ENCODE assay signal across 13 mouse cellular contexts in the genomic region with DNA sequence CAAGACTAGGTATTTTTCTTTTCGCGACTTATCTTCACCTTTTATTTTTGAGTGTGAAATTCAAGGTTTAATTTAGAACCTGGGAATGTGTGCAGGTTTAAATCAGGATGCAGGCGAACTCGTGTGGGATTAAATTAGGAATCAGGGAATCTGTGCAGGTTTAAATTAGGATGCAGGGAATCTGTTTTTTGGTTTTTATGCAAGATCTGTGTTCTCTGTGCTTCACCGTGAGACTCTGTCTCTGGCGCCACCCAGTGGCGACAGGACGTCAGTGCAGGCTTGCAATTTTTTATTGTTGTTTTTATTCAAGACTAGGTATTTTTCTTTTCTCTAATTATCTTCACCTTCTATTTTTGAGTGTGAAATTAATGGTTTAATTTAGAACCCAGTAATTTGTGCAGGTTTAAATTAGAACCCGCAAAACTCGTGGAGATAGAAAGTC. TPM values are rescaled to one million over a fixed set of nuclear protein-coding genes. Genes with fewer than 3 reads are reported as not detected.
DNase-seq lines count a peak whose midpoint lies in the region; ATAC-seq and TF ChIP-seq lines count a peak whose summit lies in the region.
"Not testable (repeated sequence)": the region's sequence is repeated elsewhere in the genome, so short reads cannot be mapped to it uniquely, and the experiment has no call there.
"Had no signal": no experiment of that assay in that cellular context is flagged by ENCODE, and none has a peak within 500 bp of the region (broad histone marks: within the 10 kb centered on the region; RNA-seq: fewer than 3 reads in every experiment).

No protein-coding gene starts in this region.

- TF ChIP-seq POLR2A in limb, embryonic 14.5 days (IDR thresholded peaks at IDR 0.05; ENCODE audit: borderline replicate concordance, extremely low read depth, insufficient read depth, insufficient read length), result not testable (repeated sequence)

- H3K36me3 ChIP-seq in embryonic facial prominence, embryonic 10.5 days (replicated peaks); limb, embryonic 14.5 days (ENCODE audit: control insufficient read depth, insufficient read depth, low read length): not testable (repeated sequence)

- H3K9me3 ChIP-seq in embryonic facial prominence, embryonic 10.5 days, result peaks cover 12% of the 10 kb centered on the region; the same call in 1 of the 2 replicates
- not testable (repeated sequence) for H3K9me3 ChIP-seq in limb, embryonic 14.5 days (ENCODE audit: control insufficient read depth, low read length)

- ATAC-seq in granulocyte monocyte progenitor cell, adult 5-6 weeks (replicated peaks; ENCODE audit: poor library complexity, severe bottlenecking), result peak; percentile 57
- ATAC-seq in limb, embryonic 14.5 days (ENCODE audit: low FRiP score, low read depth), result peak; percentile 72
- peak; percentile 54 for ATAC-seq in monocyte, adult 5-6 weeks (replicated peaks; ENCODE audit: insufficient number of reproducible peaks, low FRiP score, low TSS enrichment, poor library complexity, severe bottlenecking)

- not testable (repeated sequence) for H3K27ac ChIP-seq in embryonic facial prominence, embryonic 10.5 days (replicated peaks); limb, embryonic 14.5 days (replicated peaks; ENCODE audit: low read depth, low read length)

- H3K4me3 ChIP-seq in embryonic facial prominence, embryonic 10.5 days; limb, embryonic 14.5 days (replicated peaks; ENCODE audit: low read length): not testable (repeated sequence)

- H3K4me1 ChIP-seq in embryonic facial prominence, embryonic 10.5 days; limb, embryonic 14.5 days (ENCODE audit: control insufficient read depth, insufficient read depth, low read length): not testable (repeated sequence)

- not testable (repeated sequence) for H3K4me2 ChIP-seq in limb, embryonic 14.5 days (replicated peaks; ENCODE audit: low read depth, low read length, severe bottlenecking)

- not testable (repeated sequence) for H3K9ac ChIP-seq in limb, embryonic 14.5 days (ENCODE audit: low read depth, low read length, severe bottlenecking)

- H3K27me3 ChIP-seq in embryonic facial prominence, embryonic 10.5 days (replicated peaks; ENCODE audit: low read depth, poor library complexity, severe bottlenecking); limb, embryonic 14.5 days (ENCODE audit: control insufficient read depth, insufficient read depth, low read length): not testable (repeated sequence)

- peak; percentile 95 for DNase-seq in ES-CJ7 (ENCODE audit: low read depth, low spot score)
- DNase-seq in c-Kit-positive CD71-positive TER-119-positive erythroid progenitor cells, embryonic 14.5 days (ENCODE audit: low spot score), result peak; percentile 97
- DNase-seq in embryonic facial prominence, embryonic 10.5 days (ENCODE audit: low spot score), result peak; percentile 64
- DNase-seq in kidney, adult 18-20 months, result peak; percentile 31
- DNase-seq in limb, embryonic 14.5 days (ENCODE audit: low spot score), result peak; percentile 75
- DNase-seq in thymus, postnatal 0 days (ENCODE audit: low spot score), result peak; percentile 86

- WGBS in embryonic facial prominence, embryonic 10.5 days, result 60% methylated on average over 10 of the region's 10 CpGs
- WGBS in limb, embryonic 14.5 days, result 51% methylated on average over 10 of the region's 10 CpGs

RNA-seq across cellular contexts. Expression of gene Gm21860, which starts 22.5 kb away (rescaled TPM):
- polyA plus RNA-seq in embryonic facial prominence, embryonic 10.5 days (2016; fragmentation: Nextera tagmentation; extraction: Ambion mirVana), result not detected in 2 replicates
- total RNA-seq in granulocyte monocyte progenitor cell, adult 5-6 weeks (2014; fragmentation: Nextera tagmentation), result not detected in 2 replicates
- not detected in 2 replicates for total RNA-seq in granulocyte monocyte progenitor cell, adult 5-6 weeks (2017)
- not detected in 2 replicates for polyA plus RNA-seq in limb, embryonic 14.5 days (2012; rRNA removed)
- polyA plus RNA-seq in limb, embryonic 14.5 days (2014; fragmentation: Nextera tagmentation; extraction: Ambion mirVana), result not detected in 2 replicates
- total RNA-seq in monocyte, adult 5-6 weeks (2017), result not detected in 3 replicates
- not detected in 2 replicates for polyA plus RNA-seq in thymus, postnatal 0 days (2015; fragmentation: Nextera tagmentation; extraction: Ambion mirVana)
- total RNA-seq: adrenal gland, adult 18-20 months; layer of hippocampus, postnatal 10 days had no signal
- polyA plus RNA-seq: erythroblast, embryonic 14.5 days; heart, embryonic 16.5 days; stomach, embryonic 16.5 days had no signal

RNA-seq across cellular contexts. Expression of gene Gm47283, which starts 52.4 kb away (rescaled TPM):
- not detected in 2 replicates for polyA plus RNA-seq in embryonic facial prominence, embryonic 10.5 days (2016; fragmentation: Nextera tagmentation; extraction: Ambion mirVana)
- total RNA-seq in granulocyte monocyte progenitor cell, adult 5-6 weeks (2014; fragmentation: Nextera tagmentation), result not detected in 2 replicates
- total RNA-seq in granulocyte monocyte progenitor cell, adult 5-6 weeks (2017), result not detected in 2 replicates
- polyA plus RNA-seq in limb, embryonic 14.5 days (2012; rRNA removed), result not detected in 2 replicates
- polyA plus RNA-seq in limb, embryonic 14.5 days (2014; fragmentation: Nextera tagmentation; extraction: Ambion mirVana), result not detected in 2 replicates
- total RNA-seq in monocyte, adult 5-6 weeks (2017), result not detected in 3 replicates
- not detected in 2 replicates for polyA plus RNA-seq in thymus, postnatal 0 days (2015; fragmentation: Nextera tagmentation; extraction: Ambion mirVana)
- total RNA-seq: adrenal gland, adult 18-20 months; layer of hippocampus, postnatal 10 days had no signal
- polyA plus RNA-seq: erythroblast, embryonic 14.5 days; heart, embryonic 16.5 days; stomach, embryonic 16.5 days had no signal

Comparison
In these comparisons a context has a peak if more than half of its experiments do, and no peak if none do; other contexts are left out.
1. DNase-seq: peak in every context shown above with its lines; median percentile 97 in c-Kit-positive CD71-positive TER-119-positive erythroid progenitor cells, embryonic 14.5 days; 95 in ES-CJ7; 86 in thymus, postnatal 0 days; 75 in limb, embryonic 14.5 days; 64 in embryonic facial prominence, embryonic 10.5 days; 31 in kidney, adult 18-20 months.